Mouse (Mus musculus) E14TG2a.4 (cell line): Measurements from ENCODE around the gene Coro1a.

Source experiments
- CTCF ChIP-seq: conservative IDR thresholded peaks from 2 replicates; pipeline ENCODE4 v1.5.1; 2014; ENCODE audit warnings: low read length
- NANOG ChIP-seq: IDR thresholded peaks from 2 replicates; pipeline ENCODE4 v1.6.1; 2014; ENCODE audit warnings: borderline replicate concordance, low read length, mixed read lengths
- POU5F1 ChIP-seq: IDR thresholded peaks from 2 replicates; pipeline ENCODE4 v1.6.1; 2014; ENCODE audit warnings: low read length, borderline replicate concordance

- TF ChIP-seq CTCF (no peak), NANOG (no peak), POU5F1 (no peak)
Measured at GRCm38 (mm10) chr7:126702861-126703756, 4.5 kb downstream of the Coro1a start.
